Mouse (Mus musculus): Measurements from ENCODE around the gene Gpr65. TPM values are rescaled to one million over a fixed set of nuclear protein-coding genes. Genes with fewer than 3 reads are reported as not detected.

Gene Gpr65
- 34.0 and 34.9 TPM in 2 replicates for total RNA-seq (2023)

GRCm38 (mm10) chr12:98268441-98269369 is at the start of gene Gpr65:
TSS of gene Gpr65 (plus strand) at chr12:98268635.

GRCm38 (mm10) chr12:98258845-98259517 is 9.5 kb upstream of the Gpr65 start, which contains the start of gene Galc:
TSS of gene Galc (minus strand) at chr12:98259459.

Other genes starting within 250 kb of the Gpr65 start
- gene Galc, start 9.2 kb upstream of the Gpr65 start, total RNA-seq (2023), result 23.7 and 33.5 TPM in 2 replicates

Measured in neutrophil, adult 65 days (primary cell).